Mouse (Mus musculus) liver, embryonic 12.5 days (tissue): ENCODE results near the gene Mllt1. TPM values are rescaled to one million over a fixed set of nuclear protein-coding genes. Genes with fewer than 3 reads are reported as not detected.

Experiments used
- ATAC-seq: fragments of 200-750 bp; cut with Nextera tagmentation; 2 replicates; pipeline ENCODE4 v1.8.0; 2017; ENCODE audit warnings: moderate number of reproducible peaks, mild to moderate bottlenecking, moderate library complexity
- H3K27ac ChIP-seq: fragments of 300-500 bp; sonication (generic); 2 replicates; pipeline ENCODE4 v1.5.1; 2016; ENCODE audit warnings: mild to moderate bottlenecking
- H3K27me3 ChIP-seq: fragments of 300-500 bp; sonication (generic); replicated peaks from 2 replicates; pipeline ENCODE4 v1.6.1; 2016; ENCODE audit warnings: mild to moderate bottlenecking, moderate library complexity
- H3K36me3 ChIP-seq: fragments of 300-500 bp; sonication (generic); 2 replicates; pipeline ENCODE4 v1.6.1; 2016; ENCODE audit warnings: mild to moderate bottlenecking, moderate library complexity
- H3K4me1 ChIP-seq: fragments of 300-500 bp; sonication (generic); 2 replicates; pipeline ENCODE4 v1.6.1; 2016
- H3K4me2 ChIP-seq: fragments of 300-500 bp; sonication (generic); 2 replicates; pipeline ENCODE4 v1.6.1; 2016; ENCODE audit warnings: mild to moderate bottlenecking, moderate library complexity
- H3K4me3 ChIP-seq: fragments of 300-500 bp; sonication (generic); 2 replicates; pipeline ENCODE4 v1.5.1; 2016; ENCODE audit warnings: mild to moderate bottlenecking, moderate library complexity
- H3K9ac ChIP-seq: fragments of 300-500 bp; sonication (generic); 2 replicates; pipeline ENCODE4 v1.6.1; 2016; ENCODE audit warnings: mild to moderate bottlenecking, moderate library complexity
- H3K9me3 ChIP-seq: fragments of 300-500 bp; sonication (generic); replicated peaks from 2 replicates; pipeline ENCODE4 v1.6.1; 2016; ENCODE audit warnings: mild to moderate bottlenecking, moderate library complexity
- WGBS: fragments of 180-500 bp; shearing (Covaris S2); methylation state at CpG from one replicate; pipeline ENCODE4 v1.1.7; 2016; ENCODE audit not compliant: insufficient replicate concordance; 5-methylcytosine and 5-hydroxymethylcytosine counted together
- polyA plus RNA-seq: library from polyadenylated mRNA; unstranded; fragments of >200 nt; fragmentation: Nextera tagmentation; extraction: Ambion mirVana; gene quantifications from 2 replicates; pipeline ENCODE4 v1.2.1, GENCODE M21; 2016

Mllt1 gene
- polyA plus RNA-seq, 1 experiment from 2014 or later, result 24.7 TPM

DNA sequence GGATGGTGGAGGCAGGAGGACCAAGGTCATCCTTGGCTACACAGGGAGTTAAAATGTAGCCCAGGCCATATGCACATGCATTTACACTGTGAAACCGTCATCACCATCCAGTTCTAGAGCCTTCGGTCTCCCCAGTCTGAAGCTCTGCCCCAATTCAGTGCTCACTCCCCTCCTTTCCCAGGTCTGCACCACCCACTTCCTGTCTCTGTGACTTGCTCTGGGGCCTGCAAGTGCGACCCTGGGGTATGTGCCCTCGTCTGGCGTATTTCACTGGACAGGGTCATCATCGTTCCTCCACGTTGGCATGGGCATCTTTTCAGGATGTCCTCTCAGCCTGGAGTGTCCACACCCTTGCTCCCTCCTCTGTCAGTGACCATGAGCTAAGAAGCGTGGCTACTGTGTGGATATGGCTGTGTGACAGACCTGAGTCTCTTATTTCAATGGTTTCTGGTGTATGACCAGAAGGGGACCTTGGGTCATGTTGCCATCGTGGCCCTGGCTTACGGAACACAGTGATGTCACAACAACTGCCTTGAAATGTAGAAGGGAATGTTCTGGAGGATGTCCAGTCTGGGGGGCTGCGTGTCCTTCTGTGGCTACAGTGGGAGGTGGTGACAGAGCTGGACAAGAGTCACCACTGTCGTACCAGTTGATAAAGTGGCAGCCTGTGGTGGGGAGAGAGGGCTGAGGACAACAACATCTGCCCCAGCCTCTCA lies 60.1 kb downstream of the Mllt1 start, which contains the start of gene 1700061G19Rik:
TSS of gene 1700061G19Rik (plus strand) at position 542 of the 716 bp plus-strand sequence.
- H3K9ac ChIP-seq, result no peak within 1 kb of the TSS
- 62% methylated on average over 12 of the region's 12 CpGs for whole genome bisulfite sequencing
- no peak within 1 kb of the TSS for H3K4me2 ChIP-seq
- ATAC-seq, result no peak
- no peaks in the 10 kb centered on the region for H3K36me3 ChIP-seq
- no peaks in the 10 kb centered on the region for H3K9me3 ChIP-seq
- H3K4me3 ChIP-seq, result no peak within 1 kb of the TSS
- H3K27ac ChIP-seq, result no peak within 1 kb of the TSS
- peaks cover 21% of the 10 kb centered on the region; the same call in 1 of the 2 replicates for H3K27me3 ChIP-seq
- H3K4me1 ChIP-seq, result peaks cover 5% of the 10 kb centered on the region

DNA sequence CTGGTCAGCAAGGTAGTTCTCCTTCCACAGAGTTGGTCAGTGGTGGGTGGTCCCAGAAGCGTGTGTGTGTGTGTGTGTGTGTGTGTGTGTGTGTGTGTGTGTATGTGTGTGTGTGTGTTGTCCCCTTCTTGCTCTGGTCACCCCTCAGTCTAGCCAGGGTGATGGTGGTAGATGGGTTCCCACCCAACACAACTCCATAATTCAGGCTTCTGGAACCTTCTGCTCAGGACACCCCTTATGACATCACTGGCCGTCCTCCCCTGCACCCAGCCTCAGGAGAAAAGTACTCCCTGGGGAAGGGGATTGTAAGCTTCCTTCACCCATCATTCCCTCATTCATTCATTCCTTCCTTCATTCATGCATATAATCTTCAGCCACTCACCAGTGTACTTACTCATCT lies 61.0 kb downstream of the Mllt1 start, which contains the start of gene Acsbg2:
TSS of gene Acsbg2 (minus strand) at position 211 of the 400 bp plus-strand sequence.
- H3K9me3 ChIP-seq, result no peaks in the 10 kb centered on the region
- H3K27me3 ChIP-seq, result peaks cover 21% of the 10 kb centered on the region; the same call in 1 of the 2 replicates
- no peak within 1 kb of the TSS for H3K9ac ChIP-seq
- H3K27ac ChIP-seq, result no peak within 1 kb of the TSS
- H3K4me3 ChIP-seq, result no peak within 1 kb of the TSS
- H3K4me1 ChIP-seq, result peaks cover 9% of the 10 kb centered on the region
- no peak for ATAC-seq
- WGBS, result 68% methylated on average over 2 of the region's 2 CpGs
- no peak within 1 kb of the TSS for H3K4me2 ChIP-seq
- no peaks in the 10 kb centered on the region for H3K36me3 ChIP-seq

DNA sequence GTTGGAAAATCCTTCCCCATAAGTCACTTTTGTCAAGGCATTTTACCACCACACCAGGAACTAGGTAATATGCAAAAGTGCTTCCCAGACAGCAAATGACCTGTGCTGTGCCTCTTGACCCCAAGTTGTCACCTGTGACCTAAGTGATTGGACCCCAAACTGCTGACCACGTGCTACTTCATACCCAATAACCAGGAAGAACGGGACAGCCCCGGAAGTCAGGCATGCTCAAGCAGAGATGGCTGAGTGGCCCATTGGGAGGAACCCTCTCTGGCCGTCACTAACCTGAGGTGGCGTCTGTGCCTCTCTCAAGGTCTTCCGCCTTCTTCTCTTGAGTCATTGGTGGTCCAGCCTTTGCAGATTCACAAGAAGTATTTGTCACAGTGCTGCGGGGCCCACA lies 62.7 kb downstream of the Mllt1 start:
- WGBS, result 65% methylated on average over 7 of the region's 7 CpGs
- peaks cover 21% of the 10 kb centered on the region; the same call in 1 of the 2 replicates for H3K27me3 ChIP-seq
- H3K27ac ChIP-seq, result no peak overlapping the region
- no peak overlapping the region for H3K9ac ChIP-seq
- H3K4me3 ChIP-seq, result no peak overlapping the region
- no peak for ATAC-seq
- H3K4me1 ChIP-seq, result peaks cover 9% of the 10 kb centered on the region
- H3K36me3 ChIP-seq, result no peaks in the 10 kb centered on the region
- H3K9me3 ChIP-seq, result peaks cover under 1% of the 10 kb centered on the region; the same call in 1 of the 2 replicates
- H3K4me2 ChIP-seq, result no peak overlapping the region

DNA sequence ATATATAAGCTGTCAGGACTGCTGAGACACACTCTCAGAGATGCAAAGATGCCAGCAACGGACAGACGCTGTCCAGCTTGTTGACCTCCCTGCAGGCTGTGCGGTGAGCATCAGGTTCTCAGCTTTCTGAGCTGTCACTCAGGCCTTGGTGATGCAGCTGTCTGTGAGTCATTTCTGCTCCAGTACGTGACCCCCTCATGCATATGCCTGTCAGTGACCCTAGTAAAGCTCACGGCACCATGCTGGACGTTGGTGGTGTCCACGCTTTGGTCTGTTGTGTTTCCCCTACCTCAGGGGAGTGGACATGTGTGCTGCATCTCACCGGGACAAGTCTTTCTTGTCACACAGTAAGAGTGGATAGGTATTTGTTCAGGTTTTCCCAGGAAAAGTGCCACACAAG lies 63.4 kb downstream of the Mllt1 start:
- Histone ChIP-seq H3K9ac (no peak overlapping the region), H3K27ac (no peak overlapping the region), H3K9me3 (peaks cover 7% of the 10 kb centered on the region), H3K27me3 (peaks cover 21% of the 10 kb centered on the region; the same call in 1 of the 2 replicates), H3K36me3 (no peaks in the 10 kb centered on the region), H3K4me2 (no peak overlapping the region), H3K4me3 (no peak overlapping the region), H3K4me1 (peaks cover 9% of the 10 kb centered on the region)
- 74% methylated on average over 8 of the region's 8 CpGs for WGBS
- ATAC-seq, result no peak

DNA sequence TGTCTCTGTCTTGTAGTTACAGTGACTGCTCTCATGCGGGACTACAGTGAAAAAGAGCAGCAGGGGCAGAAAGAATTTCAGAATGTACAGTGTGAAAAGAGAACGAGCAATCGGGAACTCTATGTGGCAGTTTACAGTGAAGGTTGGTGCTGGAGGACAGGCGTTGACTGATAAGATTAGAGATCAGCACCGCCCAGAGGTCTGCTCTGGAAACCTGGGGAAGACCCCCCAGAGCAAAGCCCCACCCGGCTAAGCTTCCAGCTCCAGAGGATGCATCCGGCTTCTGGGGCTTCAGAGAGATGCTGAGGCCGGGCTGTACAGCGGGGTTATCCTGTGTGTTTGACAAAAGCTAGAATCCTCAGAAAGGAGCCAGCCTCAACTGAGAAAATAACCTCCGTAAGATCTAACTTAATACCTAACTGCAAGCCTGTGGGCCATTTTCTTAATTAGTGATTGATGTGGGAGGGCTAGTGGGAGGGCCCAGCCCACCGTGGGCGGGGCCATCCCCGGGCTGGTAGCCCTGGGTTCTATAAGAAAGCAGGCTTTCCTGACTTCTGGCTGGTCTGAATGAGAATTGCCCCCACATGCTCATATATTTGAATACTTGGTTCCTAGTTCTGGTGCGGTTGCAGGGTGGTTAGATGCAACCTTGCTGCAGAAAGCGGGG lies 64.8 kb downstream of the Mllt1 start:
- Histone ChIP-seq H3K4me1 (peaks cover 9% of the 10 kb centered on the region), H3K36me3 (no peaks in the 10 kb centered on the region), H3K9ac (no peak overlapping the region), H3K27me3 (peaks cover 19% of the 10 kb centered on the region; the same call in 1 of the 2 replicates), H3K9me3 (peaks cover 9% of the 10 kb centered on the region), H3K27ac (no peak overlapping the region), H3K4me3 (no peak overlapping the region), H3K4me2 (no peak overlapping the region)
- WGBS, result 44% methylated on average over 15 of the region's 15 CpGs
- ATAC-seq, result no peak

DNA sequence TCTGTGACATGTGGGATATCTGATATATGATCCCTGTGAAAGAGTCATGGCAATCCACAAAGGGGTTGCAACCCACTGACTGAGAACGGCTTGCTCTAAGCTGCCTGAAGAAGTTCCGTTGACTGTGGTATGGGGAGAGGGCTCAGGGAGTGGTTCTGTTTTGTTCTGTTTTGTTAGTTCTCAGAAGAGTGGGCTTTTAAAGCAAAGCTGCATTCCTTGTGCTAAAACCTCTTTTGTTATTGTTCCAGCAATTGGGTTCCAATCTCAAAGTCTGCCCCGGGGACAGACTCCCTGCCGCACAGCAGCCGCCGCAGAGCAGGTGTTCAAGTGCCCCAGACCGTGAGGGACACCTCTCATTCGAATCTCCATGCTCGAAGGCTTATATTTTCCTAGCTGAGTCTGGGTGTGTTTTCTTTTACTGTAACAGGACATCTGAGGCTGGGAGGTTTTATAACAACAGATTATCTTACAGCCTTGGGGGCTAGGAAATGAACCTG lies 65.7 kb downstream of the Mllt1 start:
- no peak overlapping the region for H3K27ac ChIP-seq
- peaks cover 9% of the 10 kb centered on the region for H3K4me1 ChIP-seq
- H3K9ac ChIP-seq, result no peak overlapping the region
- no peak for ATAC-seq
- 82% methylated on average over 9 of the region's 9 CpGs for WGBS
- no peaks in the 10 kb centered on the region for H3K36me3 ChIP-seq
- H3K9me3 ChIP-seq, result peaks cover 9% of the 10 kb centered on the region
- no peak overlapping the region for H3K4me3 ChIP-seq
- H3K4me2 ChIP-seq, result no peak overlapping the region
- H3K27me3 ChIP-seq, result 0 out of 2 replicates have a peak, but pooled peaks cover 12% of the 10 kb centered on the region

DNA sequence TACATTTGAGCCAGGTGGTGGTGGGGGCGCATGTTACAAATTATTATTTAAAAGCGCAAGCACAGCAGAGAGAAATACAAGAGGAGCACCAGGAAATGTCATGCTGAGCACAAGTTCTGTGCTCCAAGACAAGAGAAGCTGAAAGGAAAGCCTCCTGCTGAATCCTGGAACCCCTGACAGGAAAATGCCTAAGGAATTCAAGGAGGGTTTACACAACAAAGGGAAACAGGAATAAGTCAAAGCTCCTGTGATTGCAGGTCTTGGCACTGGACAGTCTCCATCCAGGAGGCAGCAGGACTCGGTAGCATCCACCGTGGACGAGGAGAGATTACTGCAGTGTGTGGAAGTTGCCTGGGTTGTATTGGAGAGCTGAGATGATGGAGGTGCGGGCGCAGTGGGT lies 69.1 kb downstream of the Mllt1 start:
- WGBS, result 75% methylated on average over 7 of the region's 7 CpGs
- 0 out of 2 replicates have a peak, but pooled peaks cover 3% of the 10 kb centered on the region for H3K27me3 ChIP-seq
- no peak overlapping the region for H3K4me2 ChIP-seq
- no peak overlapping the region for H3K4me3 ChIP-seq
- no peak for ATAC-seq
- no peak overlapping the region for H3K9ac ChIP-seq
- no peaks in the 10 kb centered on the region for H3K36me3 ChIP-seq
- H3K9me3 ChIP-seq, result peaks cover 9% of the 10 kb centered on the region
- H3K27ac ChIP-seq, result no peak overlapping the region
- peaks cover 16% of the 10 kb centered on the region for H3K4me1 ChIP-seq

DNA sequence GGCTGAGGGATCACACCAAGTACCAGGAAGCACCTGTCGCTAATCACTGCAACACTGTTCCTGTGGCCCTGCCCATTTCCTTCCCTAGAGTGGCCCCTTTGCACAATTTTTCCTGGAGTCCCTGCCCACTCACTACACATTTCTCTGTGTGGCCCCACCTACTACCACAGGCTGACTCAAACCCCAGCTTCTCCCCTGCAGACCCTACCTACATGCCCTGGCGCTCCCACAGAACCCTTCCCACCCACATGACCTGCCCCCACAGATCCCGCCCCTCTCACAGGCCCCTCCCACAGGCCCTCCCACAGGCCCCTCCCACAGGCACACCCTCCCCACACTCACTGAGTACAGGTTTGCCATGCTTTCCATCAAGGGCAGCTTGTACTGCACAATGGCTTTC lies 74.0 kb downstream of the Mllt1 start:
- H3K4me2 ChIP-seq, result no peak overlapping the region
- no peak overlapping the region for H3K27ac ChIP-seq
- 0 out of 2 replicates have a peak, but pooled peaks cover 3% of the 10 kb centered on the region for H3K27me3 ChIP-seq
- peaks cover 7% of the 10 kb centered on the region for H3K4me1 ChIP-seq
- H3K4me3 ChIP-seq, result no peak overlapping the region
- ATAC-seq, result peak; percentile 71
- WGBS, result 9% methylated on average over 3 of the region's 3 CpGs
- no peaks in the 10 kb centered on the region for H3K9me3 ChIP-seq
- no peaks in the 10 kb centered on the region for H3K36me3 ChIP-seq
- H3K9ac ChIP-seq, result no peak overlapping the region

DNA sequence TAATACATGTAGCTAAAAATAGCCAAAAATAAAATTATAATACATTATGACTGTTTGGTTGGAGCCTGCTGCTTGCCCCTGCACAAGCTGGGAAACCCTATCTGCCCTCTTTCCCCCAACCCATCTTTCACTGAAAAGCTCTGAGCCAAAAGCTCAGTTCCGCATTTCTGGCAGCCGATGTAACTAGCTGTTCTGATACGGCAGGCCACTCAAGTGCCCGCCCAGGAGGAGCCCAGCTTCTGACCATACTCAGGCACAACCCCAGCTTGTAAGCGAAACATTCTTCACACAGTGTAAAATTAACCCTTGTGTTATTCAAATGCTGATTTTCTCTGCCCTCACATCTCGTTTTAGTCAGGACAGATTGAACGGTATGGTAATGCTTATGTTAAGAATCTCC lies 76.3 kb downstream of the Mllt1 start:
- no peak for ATAC-seq
- Histone ChIP-seq H3K27me3 (peaks cover under 1% of the 10 kb centered on the region; the same call in 1 of the 2 replicates), H3K4me1 (peaks cover 12% of the 10 kb centered on the region), H3K36me3 (no peaks in the 10 kb centered on the region), H3K9ac (no peak overlapping the region), H3K9me3 (no peaks in the 10 kb centered on the region), H3K4me2 (no peak overlapping the region), H3K4me3 (no peak overlapping the region), H3K27ac (no peak overlapping the region)
- WGBS, result 46% methylated on average over 7 of the region's 7 CpGs

DNA sequence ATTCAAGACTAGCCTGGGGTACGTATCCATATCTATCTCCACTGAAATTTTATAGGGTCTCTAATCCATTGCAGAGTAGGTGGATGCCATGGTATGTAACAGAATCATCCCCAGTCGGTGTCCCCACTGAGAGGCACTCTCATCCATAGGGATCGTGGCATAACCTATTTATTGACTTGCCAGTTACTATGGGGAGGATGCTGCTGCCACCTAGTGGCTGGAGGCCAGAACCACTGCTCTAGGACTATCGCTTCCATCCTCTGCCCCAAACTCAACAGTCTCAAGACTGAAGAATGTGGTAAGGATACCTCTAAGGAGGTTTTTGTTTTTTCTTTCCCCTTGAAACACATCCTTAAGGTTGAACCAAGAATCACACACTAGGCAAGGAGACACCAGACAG lies 77.0 kb downstream of the Mllt1 start:
- peaks cover 12% of the 10 kb centered on the region for H3K4me1 ChIP-seq
- H3K27me3 ChIP-seq, result peaks cover 5% of the 10 kb centered on the region; the same call in 1 of the 2 replicates
- WGBS, result 46% methylated on average over 4 of the region's 4 CpGs
- H3K4me2 ChIP-seq, result no peak overlapping the region
- no peak overlapping the region for H3K27ac ChIP-seq
- H3K4me3 ChIP-seq, result no peak overlapping the region
- no peak for ATAC-seq
- H3K9ac ChIP-seq, result no peak overlapping the region
- no peaks in the 10 kb centered on the region for H3K36me3 ChIP-seq
- H3K9me3 ChIP-seq, result no peaks in the 10 kb centered on the region

DNA sequence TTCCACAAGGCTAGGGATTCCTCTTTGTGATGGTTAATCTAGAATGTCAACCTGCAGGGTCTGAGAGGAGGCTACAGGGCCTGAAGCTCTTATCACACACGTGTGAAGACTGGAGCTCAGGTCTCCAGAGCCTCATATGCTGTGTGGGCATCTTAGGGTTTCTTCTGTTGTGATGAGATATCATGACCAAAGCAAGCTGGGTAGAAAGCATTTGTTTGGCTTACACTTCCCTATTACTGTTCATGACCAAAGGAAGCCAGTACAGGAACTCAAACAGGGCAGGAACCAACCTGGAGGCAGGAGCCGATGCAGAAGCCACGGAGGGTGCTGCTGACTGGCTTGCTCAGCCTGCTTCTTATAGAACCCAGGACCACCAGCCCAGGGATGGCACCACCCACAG lies 79.8 kb downstream of the Mllt1 start:
- 25% methylated on average over 3 of the region's 3 CpGs for WGBS
- Histone ChIP-seq H3K27ac (no peak overlapping the region), H3K36me3 (no peaks in the 10 kb centered on the region), H3K27me3 (peaks cover 5% of the 10 kb centered on the region), H3K9ac (no peak overlapping the region), H3K9me3 (no peaks in the 10 kb centered on the region), H3K4me1 (0 out of 2 replicates have a peak, but pooled peaks cover 5% of the 10 kb centered on the region), H3K4me3 (no peak overlapping the region), H3K4me2 (no peak overlapping the region)
- ATAC-seq, result no peak

DNA sequence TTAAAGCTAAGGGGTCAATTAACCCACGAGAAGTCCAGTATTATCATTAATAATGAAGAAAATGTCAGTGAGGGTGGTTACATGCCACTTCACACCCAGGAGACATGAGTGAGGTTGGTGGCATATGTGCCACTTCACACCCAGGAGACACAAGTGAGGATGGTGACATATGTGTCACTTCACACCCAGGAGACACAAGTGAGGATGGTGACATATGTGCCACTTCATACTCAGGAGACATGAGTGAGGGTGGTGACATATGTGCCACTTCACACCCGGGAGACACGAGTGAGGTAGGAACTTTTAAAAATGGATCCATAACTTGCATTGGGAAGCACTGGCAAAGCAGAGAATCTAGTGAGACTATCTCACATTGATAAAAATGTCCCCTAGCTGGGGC lies 84.0 kb downstream of the Mllt1 start:
- Histone ChIP-seq H3K27me3 (peaks cover 37% of the 10 kb centered on the region), H3K27ac (no peak overlapping the region), H3K9me3 (no peaks in the 10 kb centered on the region), H3K9ac (no peak overlapping the region), H3K4me1 (0 out of 2 replicates have a peak, but pooled peaks cover 5% of the 10 kb centered on the region), H3K4me2 (no peak overlapping the region), H3K4me3 (no peak overlapping the region), H3K36me3 (no peaks in the 10 kb centered on the region)
- 59% methylated on average over 3 of the region's 3 CpGs for WGBS
- no peak for ATAC-seq
